Mouse (Mus musculus) limb, embryonic 14.5 days (tissue): Measurements from ENCODE around the gene Slc9a8. TPM values are rescaled to one million over a fixed set of nuclear protein-coding genes. Genes with fewer than 3 reads are reported as not detected.

Experiments used
- ATAC-seq: fragments of 200-750 bp; cut with Nextera tagmentation; 2 replicates; pipeline ENCODE4 v1.8.0; 2017; ENCODE audit warnings: low read depth, moderate number of reproducible peaks, moderate TSS enrichment; ENCODE audit not compliant: low FRiP score
- DNase-seq: peaks from one replicate; pipeline ENCODE4 v3.0.0-alpha.2; 2015; ENCODE audit warnings: low spot score
- H3K27ac ChIP-seq: fragments of 300-500 bp; sonication (generic); replicated peaks from 2 replicates; pipeline ENCODE4 v1.5.1; 2014; ENCODE audit warnings: low read depth, mild to moderate bottlenecking, low read length, moderate library complexity, mixed read lengths
- H3K27me3 ChIP-seq: fragments of 300-500 bp; sonication (generic); 2 replicates; pipeline ENCODE4 v1.6.1; 2014; ENCODE audit warnings: low read length, mixed read lengths; ENCODE audit not compliant: control insufficient read depth, insufficient read depth
- H3K36me3 ChIP-seq: fragments of 300-500 bp; sonication (generic); 2 replicates; pipeline ENCODE4 v1.6.1; 2014; ENCODE audit warnings: mild to moderate bottlenecking, low read length, moderate library complexity, mixed read lengths; ENCODE audit not compliant: control insufficient read depth, insufficient read depth
- H3K4me1 ChIP-seq: fragments of 300-500 bp; sonication (generic); 2 replicates; pipeline ENCODE4 v1.6.1; 2014; ENCODE audit warnings: antibody characterized with exemption, low read length, mixed read lengths; ENCODE audit not compliant: control insufficient read depth, insufficient read depth
- H3K4me2 ChIP-seq: fragments of 300-500 bp; sonication (generic); replicated peaks from 2 replicates; pipeline ENCODE4 v1.6.1; 2014; ENCODE audit warnings: low read depth, mild to moderate bottlenecking, low read length, moderate library complexity; ENCODE audit not compliant: severe bottlenecking
- H3K4me3 ChIP-seq: fragments of 300-500 bp; sonication (generic); replicated peaks from 2 replicates; pipeline ENCODE4 v1.5.1; 2014; ENCODE audit warnings: low read length
- H3K9ac ChIP-seq: fragments of 300-500 bp; sonication (generic); 2 replicates; pipeline ENCODE4 v1.6.1; 2014; ENCODE audit warnings: mild to moderate bottlenecking, low read depth, low read length, moderate library complexity; ENCODE audit not compliant: severe bottlenecking
- H3K9me3 ChIP-seq: fragments of 300-500 bp; sonication (generic); 2 replicates; pipeline ENCODE4 v1.6.1; 2016; ENCODE audit warnings: low read length; ENCODE audit not compliant: control insufficient read depth
- POLR2A ChIP-seq: fragments of 200-500 bp; IDR thresholded peaks from 2 replicates; pipeline ENCODE4 v1.8.0; 2012; ENCODE audit warnings: inconsistent platforms, mild to moderate bottlenecking, moderate library complexity, borderline replicate concordance; ENCODE audit not compliant: insufficient read depth, insufficient read length; ENCODE audit errors: extremely low read depth
- WGBS: fragments of 180-500 bp; shearing (Covaris S2); extraction: QIAGEN DNeasy Blood & Tissue Kit; methylation state at CpG from one replicate; pipeline ENCODE4 v1.1.7; 2014; 5-methylcytosine and 5-hydroxymethylcytosine counted together
- polyA plus RNA-seq, 2 experiments: library from polyadenylated mRNA; depleted of rRNA in 1 of 2; stranded (reverse) in 1 of 2; unstranded in 1 of 2; fragments of >200 nt; fragmentation: Nextera tagmentation in 1 of 2; extraction: Ambion mirVana in 1 of 2; gene quantifications; 2 replicates each; pipeline versions ENCODE4 v1.2.1 to v1.2.3; 2012 to 2014

Slc9a8 gene
- polyA plus RNA-seq, 2 experiments = 20.1 to 43.0 TPM

DNA sequence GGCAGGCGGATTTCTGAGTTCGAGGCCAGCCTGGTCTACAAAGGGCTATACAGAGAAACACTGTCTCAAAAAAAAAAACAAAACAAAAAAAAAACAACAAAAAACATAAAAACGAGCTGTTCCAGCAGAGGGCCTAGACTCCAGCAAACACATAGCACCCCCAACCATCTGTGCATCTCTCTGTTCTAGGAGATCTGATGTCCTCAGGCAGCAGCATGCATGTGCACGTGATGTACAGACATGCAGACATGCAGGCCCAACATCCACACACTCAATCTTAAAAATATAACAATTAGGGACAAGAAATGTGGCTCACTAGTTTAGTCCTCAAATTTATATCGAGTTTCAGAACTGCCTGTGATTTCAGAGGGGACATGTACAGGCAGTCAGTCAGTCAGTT, 14.9 kb downstream of the Slc9a8 start:
- Histone ChIP-seq H3K9me3 (no peaks in the 10 kb centered on the region), H3K36me3 (peaks cover 52% of the 10 kb centered on the region), H3K4me3 (no peak overlapping the region), H3K9ac (no peak overlapping the region), H3K27ac (no peak overlapping the region), H3K27me3 (no peaks in the 10 kb centered on the region), H3K4me2 (no peak overlapping the region), H3K4me1 (no peaks in the 10 kb centered on the region)
- 85% methylated on average over 5 of the region's 5 CpGs for WGBS
- ATAC-seq (no peak), DNase-seq (no peak)
- no peak for TF ChIP-seq POLR2A

DNA sequence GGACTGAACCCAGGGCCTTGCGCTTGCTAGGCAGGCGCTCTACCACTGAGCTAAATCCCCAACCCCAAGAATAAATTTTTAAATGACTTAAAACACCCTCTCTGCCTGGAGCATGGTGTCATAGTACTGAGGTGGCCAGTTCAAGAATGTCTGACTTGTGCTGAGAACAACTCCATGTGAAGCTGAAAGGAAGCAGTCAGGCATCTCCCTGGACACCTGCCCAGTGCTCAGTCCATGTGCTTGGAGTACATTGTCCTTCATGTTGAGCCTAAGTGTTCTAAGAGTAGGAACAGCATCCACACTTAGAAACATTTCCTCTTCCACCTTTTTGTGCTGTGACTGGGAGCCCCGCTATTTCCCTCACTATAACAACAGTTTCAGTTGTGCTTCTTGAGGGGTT, 17.9 kb downstream of the Slc9a8 start:
- Histone ChIP-seq H3K4me1 (no peaks in the 10 kb centered on the region), H3K4me2 (no peak overlapping the region), H3K9me3 (no peaks in the 10 kb centered on the region), H3K27ac (no peak overlapping the region), H3K36me3 (peaks cover 69% of the 10 kb centered on the region), H3K9ac (no peak overlapping the region), H3K4me3 (no peak overlapping the region), H3K27me3 (no peaks in the 10 kb centered on the region)
- no peak for TF ChIP-seq POLR2A
- DNase-seq (no peak), ATAC-seq (no peak)
- WGBS = 97% methylated on average over 3 of the region's 3 CpGs

DNA sequence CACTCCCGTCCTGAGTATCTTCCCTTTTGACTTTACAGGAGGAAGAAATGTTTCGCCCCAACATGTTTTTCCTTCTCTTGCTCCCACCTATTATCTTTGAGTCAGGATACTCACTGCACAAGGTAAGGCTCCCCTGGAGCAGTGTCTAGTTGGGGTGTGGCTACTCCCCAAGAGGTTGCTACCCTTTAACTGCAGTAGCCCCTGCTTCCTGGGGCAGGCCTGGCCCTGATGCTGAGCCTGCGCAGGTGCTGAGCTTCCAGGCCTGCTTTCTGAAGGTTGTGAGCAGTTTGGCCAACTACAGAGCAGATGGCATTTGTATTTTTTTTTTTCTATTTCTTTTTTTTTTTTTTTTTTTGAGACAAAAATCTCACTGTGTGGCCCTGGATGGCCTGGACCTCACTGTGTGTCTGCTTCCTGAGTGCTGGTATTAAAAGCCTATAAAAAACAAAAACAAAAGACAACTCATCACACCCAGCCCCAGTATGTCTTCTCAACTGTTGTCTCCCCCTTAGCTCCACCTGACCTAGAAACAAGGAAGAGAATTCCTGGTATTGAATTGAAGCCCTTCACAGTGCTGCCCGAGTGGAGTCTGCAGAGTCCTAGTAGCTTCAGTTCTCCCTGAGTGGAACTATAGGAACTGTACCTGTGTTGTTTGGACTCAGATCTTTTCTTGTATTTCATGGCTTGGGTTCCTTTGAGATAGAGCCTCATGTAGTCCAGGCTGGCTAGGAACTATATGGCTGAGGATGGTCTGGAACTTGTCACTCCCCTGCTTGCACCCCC, 22.1 kb downstream of the Slc9a8 start:
- ATAC-seq (no peak), DNase-seq (no peak)
- no peak overlapping the region for H3K27ac ChIP-seq
- H3K36me3 ChIP-seq = peaks cover 74% of the 10 kb centered on the region
- WGBS = 91% methylated on average over 4 of the region's 4 CpGs
- no peak overlapping the region for H3K4me3 ChIP-seq
- H3K4me2 ChIP-seq = no peak overlapping the region
- no peak overlapping the region for H3K9ac ChIP-seq
- TF ChIP-seq POLR2A = no peak
- no peaks in the 10 kb centered on the region for H3K27me3 ChIP-seq
- no peaks in the 10 kb centered on the region; the same call in 1 of the 2 replicates for H3K4me1 ChIP-seq
- no peaks in the 10 kb centered on the region for H3K9me3 ChIP-seq

DNA sequence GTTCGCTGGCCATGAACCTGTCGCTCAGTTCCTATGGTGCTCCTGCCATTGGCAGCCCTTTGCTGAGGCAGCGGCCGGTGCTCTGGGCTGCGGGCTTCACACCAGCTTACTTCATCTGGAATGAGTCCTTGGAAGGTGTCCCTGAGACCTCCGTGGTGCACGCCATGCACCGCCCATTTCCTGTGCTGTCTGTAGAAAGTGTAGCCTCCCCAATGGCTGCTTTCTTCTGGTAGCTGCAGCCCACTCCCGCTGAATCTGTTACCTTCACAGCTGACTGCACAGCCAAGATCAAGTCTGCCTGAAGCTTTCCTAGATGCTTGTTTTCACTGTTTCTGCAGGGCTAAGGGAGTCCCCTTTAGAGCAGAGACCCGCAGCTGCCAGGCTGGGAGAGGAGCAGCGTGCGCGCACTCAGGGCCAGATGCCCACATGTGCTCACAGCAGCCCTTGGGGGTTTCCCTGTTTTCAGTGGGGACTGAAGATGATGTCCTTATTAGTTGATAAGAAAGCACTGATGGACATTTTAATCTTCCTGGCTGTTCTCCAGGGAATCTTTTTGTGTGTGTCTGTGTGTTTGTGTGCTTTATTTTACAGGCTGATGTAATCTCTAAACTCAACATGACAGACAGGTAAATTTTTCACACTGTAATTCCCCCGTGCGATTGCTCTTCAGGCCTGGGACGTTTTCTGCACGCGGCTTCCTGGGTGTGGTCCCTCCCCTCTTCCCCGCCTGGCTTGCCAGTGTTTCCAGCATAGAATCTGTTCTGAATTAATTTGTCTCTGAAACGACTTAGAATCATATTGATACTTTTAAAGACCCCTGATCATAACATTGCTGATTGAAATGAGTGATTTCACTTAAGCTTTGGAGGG, 24.6 kb downstream of the Slc9a8 start:
- Histone ChIP-seq H3K27me3 (no peaks in the 10 kb centered on the region), H3K4me1 (no peaks in the 10 kb centered on the region; the same call in 1 of the 2 replicates), H3K9me3 (no peaks in the 10 kb centered on the region), H3K4me3 (no peak overlapping the region), H3K27ac (no peak overlapping the region), H3K36me3 (peaks cover 75% of the 10 kb centered on the region), H3K9ac (no peak overlapping the region), H3K4me2 (no peak overlapping the region)
- 76% methylated on average over 20 of the region's 20 CpGs for WGBS
- peak; percentile 17 for DNase-seq
- no peak for TF ChIP-seq POLR2A
- ATAC-seq = no peak

DNA sequence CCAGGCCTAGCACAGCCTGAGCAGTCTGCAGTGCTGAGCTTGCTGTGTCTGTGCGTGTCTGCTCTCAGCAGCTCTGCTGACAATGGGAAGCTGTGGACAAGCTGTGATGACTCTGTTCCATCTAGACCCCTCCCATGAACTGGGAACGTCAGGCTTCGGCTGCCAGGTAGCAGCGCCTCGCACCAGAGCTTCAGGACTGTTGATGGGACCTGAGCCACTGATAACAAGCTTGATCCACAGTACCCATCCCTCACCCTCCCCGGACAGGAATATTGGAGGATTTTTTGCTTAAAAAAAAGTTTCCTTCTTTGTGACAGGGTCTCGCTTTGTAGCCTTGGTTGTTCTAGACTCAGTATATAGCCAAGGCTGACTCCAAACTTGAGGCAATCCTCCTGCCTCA, 25.7 kb downstream of the Slc9a8 start:
- Histone ChIP-seq H3K27ac (no peak overlapping the region), H3K4me2 (no peak overlapping the region), H3K4me3 (no peak overlapping the region), H3K27me3 (no peaks in the 10 kb centered on the region), H3K9ac (no peak overlapping the region), H3K36me3 (peaks cover 75% of the 10 kb centered on the region), H3K9me3 (no peaks in the 10 kb centered on the region), H3K4me1 (no peaks in the 10 kb centered on the region; the same call in 1 of the 2 replicates)
- no peak for TF ChIP-seq POLR2A
- WGBS = 89% methylated on average over 7 of the region's 7 CpGs
- DNase-seq = no peak
- no peak for ATAC-seq
